Mouse (Mus musculus): ENCODE data around the gene Swsap1. TPM values are rescaled to one million over a fixed set of nuclear protein-coding genes. Genes with fewer than 3 reads are reported as not detected.
A peak's percentile ranks its signal among the peaks of the same experiment; 100 is the strongest.

Gene Swsap1
- polyA plus RNA-seq, 1 experiment from 2014 or later = 12.5 TPM

GRCm38 (mm10) chr9:21958372-21958771, 2.8 kb downstream of the Swsap1 start:
- Histone ChIP-seq H3K4me2 (ENCODE audit: low read length) (no peak overlapping the region), H3K9ac (replicated peaks; ENCODE audit: low read depth, low read length) (no peak overlapping the region), H3K4me1 (replicated peaks; ENCODE audit: control insufficient read depth, insufficient read depth, low read length) (peaks cover 37% of the 10 kb centered on the region), H3K4me3 (replicated peaks; ENCODE audit: low read length) (no peak overlapping the region), H3K36me3 (ENCODE audit: control insufficient read depth, insufficient read depth) (no peaks in the 10 kb centered on the region), H3K27ac (ENCODE audit: low read length) (no peak overlapping the region), H3K27me3 (replicated peaks; ENCODE audit: control insufficient read depth, insufficient read depth, low read length) (peaks cover 37% of the 10 kb centered on the region), H3K9me3 (ENCODE audit: control insufficient read depth, low read length) (no peaks in the 10 kb centered on the region)
- no peak for ATAC-seq
- WGBS = 89% methylated on average over 5 of the region's 5 CpGs

GRCm38 (mm10) chr9:21959244-21959643, 3.7 kb downstream of the Swsap1 start:
- Histone ChIP-seq H3K27ac (ENCODE audit: low read length) (no peak overlapping the region), H3K36me3 (ENCODE audit: control insufficient read depth, insufficient read depth) (no peaks in the 10 kb centered on the region), H3K4me2 (ENCODE audit: low read length) (no peak overlapping the region), H3K9ac (replicated peaks; ENCODE audit: low read depth, low read length) (no peak overlapping the region), H3K9me3 (ENCODE audit: control insufficient read depth, low read length) (no peaks in the 10 kb centered on the region), H3K27me3 (replicated peaks; ENCODE audit: control insufficient read depth, insufficient read depth, low read length) (peaks cover 38% of the 10 kb centered on the region), H3K4me3 (replicated peaks; ENCODE audit: low read length) (no peak overlapping the region), H3K4me1 (replicated peaks; ENCODE audit: control insufficient read depth, insufficient read depth, low read length) (peaks cover 29% of the 10 kb centered on the region)
- 90% methylated on average over 7 of the region's 7 CpGs for WGBS
- no peak for ATAC-seq

DNA sequence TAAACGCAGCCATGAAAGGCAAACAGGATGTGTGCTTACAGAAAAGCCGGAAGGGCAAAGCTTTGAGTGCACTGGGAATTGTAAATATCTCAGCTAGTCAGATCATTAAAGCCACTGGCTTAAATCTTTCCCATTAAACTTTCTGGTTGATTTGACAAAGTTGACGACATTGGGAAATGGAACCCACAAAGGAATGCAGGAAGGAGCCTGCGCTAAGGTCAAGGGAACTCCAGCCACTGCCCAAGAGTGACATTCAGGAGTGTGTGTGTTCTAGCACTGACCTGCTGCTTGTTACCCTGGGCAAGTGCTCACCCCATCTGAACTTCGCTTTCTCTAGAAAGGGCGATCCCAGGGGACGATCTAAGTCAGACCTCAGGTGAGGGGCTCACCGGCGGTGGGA, 4.6 kb downstream of the Swsap1 start:
- 49% methylated on average over 9 of the region's 9 CpGs for WGBS
- H3K4me2 ChIP-seq (ENCODE audit: low read length) = no peak overlapping the region
- H3K4me1 ChIP-seq (replicated peaks; ENCODE audit: control insufficient read depth, insufficient read depth, low read length) = peaks cover 24% of the 10 kb centered on the region
- H3K27me3 ChIP-seq (replicated peaks; ENCODE audit: control insufficient read depth, insufficient read depth, low read length) = peaks cover 38% of the 10 kb centered on the region
- no peak for ATAC-seq
- H3K9ac ChIP-seq (replicated peaks; ENCODE audit: low read depth, low read length) = no peak overlapping the region
- H3K4me3 ChIP-seq (replicated peaks; ENCODE audit: low read length) = no peak overlapping the region
- H3K9me3 ChIP-seq (ENCODE audit: control insufficient read depth, low read length) = no peaks in the 10 kb centered on the region
- no peaks in the 10 kb centered on the region for H3K36me3 ChIP-seq (ENCODE audit: control insufficient read depth, insufficient read depth)
- H3K27ac ChIP-seq (ENCODE audit: low read length) = no peak overlapping the region

DNA sequence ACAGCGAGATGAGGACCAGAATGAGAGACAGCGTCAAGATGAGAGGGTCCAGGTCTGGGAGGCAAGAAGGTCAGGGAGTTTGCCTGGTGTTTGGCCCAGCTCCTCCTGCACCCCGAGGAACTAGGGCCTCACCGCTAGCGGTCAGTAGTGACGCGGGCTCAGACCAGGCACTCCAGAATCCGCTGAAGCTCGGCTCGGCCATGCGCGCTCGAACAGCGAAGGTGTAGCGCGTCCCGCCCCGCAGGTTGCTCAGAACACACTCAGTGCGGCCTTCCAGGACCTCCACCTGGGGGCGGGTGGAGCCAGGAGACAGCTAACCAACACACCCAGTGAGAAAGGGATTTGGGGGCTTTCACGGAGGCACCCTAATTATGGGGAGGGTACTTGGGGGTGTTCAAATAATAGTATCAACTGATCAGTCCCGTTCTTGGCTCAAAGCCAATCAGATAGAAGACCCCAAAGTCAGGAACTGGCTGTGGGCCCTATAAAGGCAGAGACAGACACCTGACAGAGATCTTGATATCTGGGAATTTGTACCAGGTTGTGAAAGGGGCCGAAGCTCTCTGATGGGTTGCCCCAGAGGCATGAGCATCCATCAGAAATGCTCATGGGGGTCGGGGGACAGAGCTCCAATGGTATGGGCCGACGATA, 5.1 kb downstream of the Swsap1 start:
- ATAC-seq = no peak
- peaks cover 38% of the 10 kb centered on the region for H3K27me3 ChIP-seq (replicated peaks; ENCODE audit: control insufficient read depth, insufficient read depth, low read length)
- no peak overlapping the region for H3K4me3 ChIP-seq (replicated peaks; ENCODE audit: low read length)
- no peak overlapping the region for H3K27ac ChIP-seq (ENCODE audit: low read length)
- H3K9ac ChIP-seq (replicated peaks; ENCODE audit: low read depth, low read length) = no peak overlapping the region
- H3K36me3 ChIP-seq (ENCODE audit: control insufficient read depth, insufficient read depth) = no peaks in the 10 kb centered on the region
- H3K4me2 ChIP-seq (ENCODE audit: low read length) = no peak overlapping the region
- H3K9me3 ChIP-seq (ENCODE audit: control insufficient read depth, low read length) = no peaks in the 10 kb centered on the region
- 11% methylated on average over 26 of the region's 26 CpGs for WGBS
- peaks cover 22% of the 10 kb centered on the region for H3K4me1 ChIP-seq (replicated peaks; ENCODE audit: control insufficient read depth, insufficient read depth, low read length)

DNA sequence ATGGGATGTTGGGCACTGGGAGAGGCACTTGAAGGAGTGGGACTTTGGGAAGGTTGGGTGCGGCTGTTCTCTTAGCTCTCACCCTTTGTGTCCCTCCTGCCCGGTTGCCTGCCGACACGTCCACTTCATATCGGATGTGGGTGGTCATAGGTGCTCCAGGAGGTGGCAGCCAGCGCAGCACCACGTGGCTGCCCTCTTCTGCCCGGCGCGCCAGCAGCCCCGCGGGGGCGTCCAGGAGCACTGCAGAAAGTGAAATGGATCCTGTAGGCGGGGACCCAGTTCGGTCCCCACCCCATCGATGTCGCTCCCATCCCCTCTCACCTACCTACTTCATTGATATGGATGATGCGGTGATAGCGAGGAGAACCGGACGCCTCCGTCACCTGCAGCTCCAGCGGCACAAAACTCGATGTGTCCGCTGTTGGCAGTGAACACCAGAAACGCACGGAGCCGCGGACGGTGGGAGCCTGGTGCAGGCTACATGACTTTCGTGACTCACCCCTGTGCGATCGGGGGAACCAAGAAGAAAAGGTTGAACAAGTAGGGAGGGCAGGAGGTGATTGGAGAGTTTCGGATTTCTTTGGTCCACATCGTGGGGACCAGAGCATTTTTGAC, 5.9 kb downstream of the Swsap1 start:
- H3K4me1 ChIP-seq (replicated peaks; ENCODE audit: control insufficient read depth, insufficient read depth, low read length) = peaks cover 19% of the 10 kb centered on the region
- H3K36me3 ChIP-seq (ENCODE audit: control insufficient read depth, insufficient read depth) = no peaks in the 10 kb centered on the region
- H3K9me3 ChIP-seq (ENCODE audit: control insufficient read depth, low read length) = no peaks in the 10 kb centered on the region
- no peak overlapping the region for H3K9ac ChIP-seq (replicated peaks; ENCODE audit: low read depth, low read length)
- peak overlapping the region; percentile 44 for H3K4me3 ChIP-seq (replicated peaks; ENCODE audit: low read length)
- 1% methylated on average over 35 of the region's 35 CpGs for WGBS
- no peak for ATAC-seq
- H3K27me3 ChIP-seq (replicated peaks; ENCODE audit: control insufficient read depth, insufficient read depth, low read length) = peaks cover 38% of the 10 kb centered on the region
- H3K4me2 ChIP-seq (ENCODE audit: low read length) = peak overlapping the region; percentile 76
- H3K27ac ChIP-seq (ENCODE audit: low read length) = no peak overlapping the region

- Histone ChIP-seq H3K27ac (ENCODE audit: low read length) (no peak overlapping the region), H3K4me2 (ENCODE audit: low read length) (peak overlapping the region; percentile 76), H3K9ac (replicated peaks; ENCODE audit: low read depth, low read length) (peak overlapping the region; percentile 47), H3K36me3 (ENCODE audit: control insufficient read depth, insufficient read depth) (no peaks in the 10 kb centered on the region), H3K4me1 (replicated peaks; ENCODE audit: control insufficient read depth, insufficient read depth, low read length) (peaks cover 16% of the 10 kb centered on the region), H3K4me3 (replicated peaks; ENCODE audit: low read length) (peak overlapping the region; percentile 44), H3K27me3 (replicated peaks; ENCODE audit: control insufficient read depth, insufficient read depth, low read length) (peaks cover 38% of the 10 kb centered on the region), H3K9me3 (ENCODE audit: control insufficient read depth, low read length) (no peaks in the 10 kb centered on the region)
- under 1% methylated on average over 15 of the region's 15 CpGs for WGBS
- peak; percentile 51 for ATAC-seq
These were observed 6.5 kb downstream of the Swsap1 start for GRCm38 (mm10) chr9:21962010-21962409.

GRCm38 (mm10) chr9:21962416-21963059, 7.0 kb downstream of the Swsap1 start:
- Histone ChIP-seq H3K4me2 (ENCODE audit: low read length) (peak overlapping the region; percentile 76), H3K9ac (replicated peaks; ENCODE audit: low read depth, low read length) (peak overlapping the region; percentile 47), H3K4me3 (replicated peaks; ENCODE audit: low read length) (peak overlapping the region; percentile 44), H3K9me3 (ENCODE audit: control insufficient read depth, low read length) (no peaks in the 10 kb centered on the region), H3K27ac (ENCODE audit: low read length) (no peak overlapping the region), H3K36me3 (ENCODE audit: control insufficient read depth, insufficient read depth) (no peaks in the 10 kb centered on the region), H3K27me3 (replicated peaks; ENCODE audit: control insufficient read depth, insufficient read depth, low read length) (peaks cover 38% of the 10 kb centered on the region), H3K4me1 (replicated peaks; ENCODE audit: control insufficient read depth, insufficient read depth, low read length) (peaks cover 16% of the 10 kb centered on the region)
- WGBS = 3% methylated on average over 34 of the region's 34 CpGs
- ATAC-seq = peak; percentile 79

- H3K27me3 ChIP-seq (replicated peaks; ENCODE audit: control insufficient read depth, insufficient read depth, low read length) = peaks cover 38% of the 10 kb centered on the region
- 29% methylated on average over 8 of the region's 8 CpGs for WGBS
- H3K4me2 ChIP-seq (ENCODE audit: low read length) = peak within 1 kb of the TSS; percentile 76
- H3K4me3 ChIP-seq (replicated peaks; ENCODE audit: low read length) = peak within 1 kb of the TSS; percentile 44
- H3K4me1 ChIP-seq (replicated peaks; ENCODE audit: control insufficient read depth, insufficient read depth, low read length) = peaks cover 16% of the 10 kb centered on the region
- no peaks in the 10 kb centered on the region for H3K36me3 ChIP-seq (ENCODE audit: control insufficient read depth, insufficient read depth)
- no peak for ATAC-seq
- no peak within 1 kb of the TSS for H3K27ac ChIP-seq (ENCODE audit: low read length)
- peak within 1 kb of the TSS; percentile 47 for H3K9ac ChIP-seq (replicated peaks; ENCODE audit: low read depth, low read length)
- H3K9me3 ChIP-seq (ENCODE audit: control insufficient read depth, low read length) = no peaks in the 10 kb centered on the region
These were observed 7.9 kb downstream of the Swsap1 start, which contains the start of gene Epor for GRCm38 (mm10) chr9:21963417-21963816. Gene Epor (minus strand): TSS chr9:21963506.

GRCm38 (mm10) chr9:21968883-21969282, 13.3 kb downstream of the Swsap1 start:
- Histone ChIP-seq H3K4me2 (ENCODE audit: low read length) (no peak overlapping the region), H3K4me1 (replicated peaks; ENCODE audit: control insufficient read depth, insufficient read depth, low read length) (no peaks in the 10 kb centered on the region), H3K9me3 (ENCODE audit: control insufficient read depth, low read length) (no peaks in the 10 kb centered on the region), H3K27ac (ENCODE audit: low read length) (no peak overlapping the region), H3K27me3 (replicated peaks; ENCODE audit: control insufficient read depth, insufficient read depth, low read length) (no peaks in the 10 kb centered on the region), H3K9ac (replicated peaks; ENCODE audit: low read depth, low read length) (no peak overlapping the region), H3K4me3 (replicated peaks; ENCODE audit: low read length) (no peak overlapping the region), H3K36me3 (ENCODE audit: control insufficient read depth, insufficient read depth) (no peaks in the 10 kb centered on the region)
- WGBS = 64% methylated on average over 6 of the region's 6 CpGs
- ATAC-seq = no peak

Measured in forebrain, embryonic 16.5 days (tissue).